Mouse (Mus musculus): Measurements from ENCODE around the gene Irf2bpl.

The Irf2bpl gene

DNA sequence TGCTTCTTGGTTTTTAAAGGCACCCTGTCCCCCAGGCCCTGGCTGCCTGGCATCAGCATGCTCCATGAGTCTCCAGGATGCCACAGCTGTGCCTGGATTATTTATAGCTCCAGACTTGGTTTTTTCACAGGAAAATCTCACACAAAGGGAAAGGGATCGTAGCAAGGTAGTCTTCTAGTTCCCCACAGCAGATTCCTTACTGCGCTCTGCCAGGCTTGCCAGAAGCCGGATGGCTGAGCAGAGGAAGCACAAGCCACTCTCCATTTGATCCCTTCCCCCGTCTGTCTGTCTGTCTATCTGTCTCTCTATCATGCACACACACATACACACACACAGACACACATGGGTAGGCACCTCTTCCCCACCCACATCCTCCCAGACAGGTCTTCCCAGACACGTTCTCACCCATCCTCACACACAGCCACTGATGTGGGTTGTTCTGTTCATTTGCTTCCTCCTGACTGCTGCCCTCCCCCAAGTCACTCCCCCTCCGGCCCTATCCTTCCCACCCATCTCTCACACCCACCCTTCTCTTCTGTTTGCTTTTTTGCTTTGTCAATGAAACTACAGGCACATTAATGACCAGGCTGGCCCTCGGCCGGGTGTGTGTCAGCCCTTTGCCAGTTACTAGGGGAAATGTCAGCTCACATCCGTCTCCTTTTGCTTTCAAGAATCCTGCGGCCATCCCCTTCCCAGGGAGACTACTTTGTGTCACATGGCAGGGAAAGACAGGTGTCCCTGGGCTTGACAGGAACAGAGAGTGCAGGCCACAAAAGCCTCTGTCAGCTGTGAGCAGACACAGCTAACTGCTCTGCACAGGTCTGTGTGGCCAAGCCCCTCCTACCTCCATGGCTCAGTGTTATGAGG lies 24.4 kb downstream of the Irf2bpl start:
- DNase-seq (ENCODE audit: low spot score) = no peak

DNA sequence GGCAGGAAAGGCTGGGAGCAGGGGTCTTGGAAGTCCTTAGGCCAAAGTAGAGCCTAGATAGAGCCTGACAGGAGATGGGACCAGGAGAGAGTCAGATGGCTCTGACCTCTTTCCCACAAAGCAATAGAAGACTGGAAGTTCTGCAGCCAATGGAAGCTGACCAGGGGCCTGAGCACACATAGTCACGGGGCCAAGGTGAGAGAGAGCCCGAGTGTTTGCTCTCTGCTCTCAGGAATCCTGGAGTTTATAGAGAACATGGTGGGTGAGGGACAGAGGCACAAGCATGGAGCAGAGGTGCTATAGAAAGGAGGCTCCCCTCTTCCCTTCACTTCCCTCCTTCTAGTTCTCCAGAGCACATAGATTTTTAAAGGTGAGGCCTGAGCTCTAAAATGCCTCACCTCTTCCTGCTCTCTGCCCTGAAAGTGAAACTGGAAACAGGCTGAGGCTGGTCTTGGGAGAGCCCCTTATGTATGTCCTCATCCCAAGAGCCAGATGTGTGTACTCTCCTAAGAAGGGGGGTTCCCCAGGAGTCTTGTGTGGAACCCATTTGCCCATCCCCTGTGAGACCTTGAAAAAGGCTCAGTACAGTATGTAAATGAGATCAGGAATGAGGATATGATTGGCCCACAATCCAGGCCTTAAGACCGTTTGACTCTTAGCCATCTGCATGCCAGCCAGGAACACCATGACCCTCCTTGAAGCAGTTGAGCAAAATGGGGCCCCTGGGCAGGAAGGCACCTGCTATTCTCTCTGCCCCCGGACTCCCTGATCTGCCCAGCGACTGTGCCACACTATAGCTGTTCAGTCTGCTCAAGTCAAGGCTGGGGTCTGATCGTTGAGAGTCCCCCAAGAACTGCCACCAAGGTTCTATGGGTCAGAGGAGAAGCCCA lies 25.4 kb downstream of the Irf2bpl start:
- DNase-seq (ENCODE audit: low spot score) = no peak

DNA sequence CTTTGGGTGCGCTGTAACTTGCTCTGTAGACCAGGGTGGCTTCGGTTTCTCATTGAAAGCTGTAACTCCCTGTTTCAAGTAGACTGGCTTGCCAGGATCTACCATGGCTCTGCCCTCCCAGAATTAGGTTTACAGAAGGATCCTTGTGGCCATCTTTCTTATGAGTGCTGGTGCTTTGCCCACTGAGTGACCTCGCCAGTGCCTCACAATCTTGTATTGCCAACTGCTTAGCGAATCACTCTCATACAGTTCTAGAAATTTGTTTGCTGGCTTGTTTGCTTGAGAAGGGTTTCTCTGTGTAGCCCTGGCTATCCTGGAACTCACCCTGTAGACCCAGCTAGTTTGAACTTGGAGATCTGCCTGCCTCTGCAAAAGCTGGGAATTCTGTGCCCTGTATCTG lies 26.1 kb downstream of the Irf2bpl start:
- no peak for DNase-seq (ENCODE audit: low spot score)

DNA sequence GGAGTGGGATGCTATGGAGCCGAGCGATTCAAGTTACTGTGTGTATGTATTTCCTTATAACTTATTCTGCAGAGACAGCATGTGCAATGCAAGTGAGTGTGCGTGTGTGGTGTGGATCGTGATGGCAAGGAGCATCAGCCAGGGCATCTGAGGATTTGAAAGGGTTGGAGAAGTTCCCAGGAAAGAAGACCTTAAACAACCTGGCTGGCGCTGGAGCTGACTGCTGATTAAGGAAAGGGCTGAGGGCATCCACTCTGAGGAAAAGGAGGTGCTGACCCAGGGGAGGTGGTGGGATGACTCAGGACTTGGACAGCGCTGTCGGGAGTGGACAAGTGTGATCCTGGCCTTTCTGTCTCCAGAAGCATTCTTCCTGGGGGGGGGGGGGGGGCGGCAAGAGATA lies 27.3 kb downstream of the Irf2bpl start:
- no peak for DNase-seq (ENCODE audit: low spot score)

DNA sequence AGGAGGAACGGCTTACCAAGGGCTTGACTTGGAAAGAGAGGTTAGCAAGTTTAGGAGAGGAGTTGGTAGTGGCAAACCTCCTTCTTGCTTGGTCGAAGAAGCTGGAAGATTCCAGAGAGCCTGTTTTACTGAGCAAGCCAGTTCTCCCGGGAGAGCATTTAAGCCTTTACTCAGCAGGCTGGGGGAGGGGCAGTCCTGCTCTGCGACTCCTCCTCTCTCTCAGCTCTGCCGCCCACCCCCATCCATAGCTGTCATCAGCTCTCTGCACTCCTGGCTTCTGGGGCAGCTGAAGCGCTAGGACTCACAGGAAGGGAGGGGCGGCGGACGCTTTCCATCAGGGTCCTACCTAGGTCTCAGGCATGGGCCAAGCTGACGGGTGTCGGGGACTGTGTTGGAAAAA lies 28.9 kb downstream of the Irf2bpl start:
- no peak for DNase-seq (ENCODE audit: low spot score)

DNA sequence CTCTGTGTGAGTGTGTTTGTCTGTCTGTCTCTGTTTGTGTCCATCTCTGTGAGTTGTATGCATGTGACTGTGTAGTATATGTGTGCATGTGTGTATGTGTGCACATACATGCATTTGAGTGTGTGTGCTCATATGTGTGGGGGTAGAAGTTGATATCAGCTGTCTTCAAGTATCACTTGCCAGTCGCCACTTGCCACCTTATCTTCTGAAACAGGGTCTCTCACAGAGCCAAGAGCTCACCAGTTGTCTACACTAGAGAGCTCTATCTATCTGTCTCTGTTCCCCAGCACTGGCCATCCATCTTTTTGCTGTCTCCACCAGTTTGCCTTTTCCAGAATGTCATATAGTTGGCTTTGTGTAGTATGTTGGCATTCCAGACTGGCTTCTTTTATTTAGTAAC lies 31.1 kb downstream of the Irf2bpl start:
- no peak for DNase-seq (ENCODE audit: low spot score)

DNA sequence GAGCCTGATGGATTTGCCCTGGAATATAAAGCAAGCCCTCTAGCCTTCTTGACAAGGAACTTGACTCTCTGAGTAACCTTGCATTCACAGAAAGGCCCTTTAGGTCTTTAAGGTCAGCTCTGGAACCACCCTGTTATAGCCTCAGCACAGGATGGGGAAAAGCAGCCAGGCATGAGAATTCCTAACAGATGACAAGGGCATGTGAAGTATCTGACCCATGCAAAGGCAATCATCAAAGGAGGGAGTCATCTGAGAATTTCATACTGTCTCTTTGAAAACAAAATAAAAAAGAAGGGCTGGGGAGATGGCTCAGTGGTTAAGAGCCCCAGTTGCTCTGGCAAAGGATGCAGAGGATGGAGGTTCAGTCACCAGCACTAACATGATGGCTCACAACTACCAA lies 33.3 kb downstream of the Irf2bpl start:
- no peak for DNase-seq (ENCODE audit: low spot score)

DNA sequence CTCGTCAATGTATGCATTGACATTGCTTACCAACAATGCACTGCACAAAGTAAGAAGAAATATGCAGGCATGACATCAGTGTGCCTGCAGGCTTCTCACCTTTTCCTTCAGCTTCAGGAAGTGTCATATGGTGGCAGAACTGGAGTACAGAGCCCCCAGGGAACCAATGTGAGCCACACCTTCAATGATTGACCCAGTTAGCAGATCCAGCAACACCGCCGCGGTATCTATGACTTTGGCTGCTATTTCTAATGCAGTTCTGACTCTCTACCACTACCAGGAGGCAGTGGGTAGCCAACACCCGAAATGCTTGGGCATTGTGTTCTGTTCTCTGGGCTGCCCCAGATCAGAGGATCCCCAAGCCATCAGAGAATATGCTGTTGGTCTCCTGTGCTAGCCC lies 33.9 kb downstream of the Irf2bpl start:
- no peak for DNase-seq (ENCODE audit: low spot score)

DNA sequence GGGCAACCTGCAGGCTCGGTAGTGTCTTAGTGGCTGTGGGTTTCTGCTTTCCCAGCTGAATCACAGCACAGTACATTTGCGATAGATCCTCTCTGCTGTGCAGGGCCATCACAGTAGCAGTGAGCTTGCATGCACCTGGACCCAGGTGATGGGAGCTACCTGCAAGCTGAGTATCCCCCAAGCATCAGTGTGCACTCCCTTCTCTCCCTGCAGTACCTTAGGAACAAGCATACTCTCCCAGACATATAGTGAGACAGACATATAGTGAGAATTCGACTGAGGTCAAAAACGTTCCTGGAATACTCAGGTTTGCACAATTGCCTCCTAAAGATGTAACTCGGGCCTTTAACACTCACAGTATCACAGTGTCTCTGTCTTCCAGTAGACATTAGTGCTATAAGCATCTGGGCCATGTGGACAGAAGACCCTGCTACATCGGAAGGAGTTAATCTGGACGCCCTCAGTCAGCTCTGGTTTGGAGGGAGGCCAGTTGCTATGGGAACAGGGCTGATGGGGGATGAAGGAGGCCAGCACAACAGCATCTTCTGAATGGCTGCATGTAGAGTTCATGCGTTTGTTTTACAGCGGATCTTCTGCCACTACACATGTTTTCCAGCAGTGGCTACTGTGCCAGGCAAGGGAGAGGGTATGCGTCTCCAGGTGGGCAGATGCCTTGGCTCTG lies 34.5 kb downstream of the Irf2bpl start:
- no peak for DNase-seq (ENCODE audit: low spot score)

DNA sequence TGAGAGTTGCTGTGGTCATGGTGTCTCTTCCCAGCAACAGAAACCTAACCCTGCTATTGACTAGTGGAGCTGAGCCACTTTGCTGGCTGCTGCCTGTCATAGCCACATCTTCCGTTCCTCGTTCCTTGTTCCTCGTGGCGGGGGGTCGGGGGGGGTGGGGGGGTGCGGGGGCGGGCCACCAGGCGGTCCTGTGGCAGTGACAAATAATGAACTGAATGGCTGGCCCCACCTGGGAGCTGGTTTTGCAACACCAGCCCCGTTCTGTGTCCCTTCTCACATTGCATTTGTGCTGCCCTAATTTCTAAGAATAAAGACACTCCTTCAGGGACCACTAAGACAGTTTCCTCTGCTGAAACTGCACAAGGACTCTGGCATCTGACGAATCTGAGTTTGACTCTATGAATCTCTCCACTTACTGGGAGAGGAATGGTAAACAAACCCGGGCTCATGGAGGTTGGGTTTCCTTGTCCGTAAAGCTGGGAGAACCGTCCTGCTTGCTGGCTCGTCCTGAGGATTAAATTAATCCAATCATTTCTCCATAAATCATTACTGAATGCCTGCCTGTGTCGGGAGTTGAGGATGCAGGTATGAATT lies 41.6 kb downstream of the Irf2bpl start:
- no peak for DNase-seq (ENCODE audit: low spot score)

DNA sequence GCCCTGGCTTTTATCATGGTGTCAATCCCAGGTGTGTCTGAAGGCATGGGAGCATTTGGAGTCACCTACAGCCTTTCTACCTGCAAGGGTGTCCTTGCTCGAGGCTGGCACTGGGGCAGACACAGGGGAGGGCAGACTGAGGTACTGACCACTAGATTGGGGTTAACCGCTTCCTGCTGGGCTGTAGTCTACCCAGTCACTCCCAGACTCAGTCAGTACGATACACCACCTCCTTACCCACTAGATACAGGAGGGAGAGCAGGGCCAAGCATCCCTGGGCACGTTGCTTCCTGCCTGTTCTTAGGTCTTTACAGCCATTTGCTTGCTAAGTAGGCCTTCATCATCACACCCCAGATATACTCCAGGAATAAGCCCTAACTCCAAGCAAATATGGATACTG lies 44.1 kb downstream of the Irf2bpl start:
- no peak for DNase-seq (ENCODE audit: low spot score)

DNA sequence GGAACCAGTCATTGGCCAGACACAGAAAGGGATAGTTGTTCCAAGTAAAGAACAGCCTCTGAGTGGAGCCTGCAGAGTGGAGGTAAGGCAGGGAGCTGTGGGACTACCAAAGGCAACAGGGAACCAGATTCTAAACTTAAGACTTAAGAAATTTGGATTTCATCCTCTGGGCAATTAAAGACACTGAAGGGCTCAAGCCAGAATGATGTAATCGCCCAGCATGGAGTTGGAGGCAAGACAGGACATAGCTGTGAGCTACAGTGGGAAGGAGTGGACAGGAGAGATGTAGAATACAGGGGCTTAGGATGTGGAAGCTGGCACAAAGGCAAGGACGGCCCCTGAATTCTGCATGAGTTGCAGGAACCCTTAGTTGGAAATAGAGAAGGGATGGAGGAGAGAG lies 46.4 kb downstream of the Irf2bpl start:
- DNase-seq (ENCODE audit: low spot score) = no peak

DNA sequence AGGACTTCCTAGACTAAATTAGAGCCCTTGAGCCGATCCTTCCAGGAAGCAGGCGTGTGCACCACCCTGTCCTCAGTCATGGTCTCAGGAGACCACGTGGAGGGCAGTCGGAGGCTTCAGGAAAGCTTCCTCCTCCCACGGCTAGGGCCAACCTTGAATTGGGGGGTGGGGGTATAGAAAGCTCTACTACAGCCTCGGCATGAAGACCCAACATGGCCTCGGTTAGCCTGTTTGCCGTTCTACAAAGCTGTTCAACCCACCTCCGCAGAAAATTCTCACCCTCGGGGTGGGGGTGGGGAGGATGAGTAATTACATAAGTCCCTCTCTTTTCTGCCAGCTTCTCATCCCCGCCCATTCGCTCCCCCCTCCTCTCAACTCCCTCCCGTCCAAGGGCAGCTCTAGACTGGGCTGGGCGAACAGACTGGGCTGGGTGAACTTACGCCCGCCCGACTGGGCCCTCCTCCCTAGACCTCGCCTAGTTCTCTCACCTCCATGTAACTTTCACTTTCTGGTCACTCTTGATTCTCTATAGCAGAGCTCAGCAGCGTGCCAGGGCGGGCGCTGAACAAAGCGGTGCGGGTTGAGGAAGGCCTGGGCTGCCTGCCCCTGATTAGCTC lies 48.1 kb downstream of the Irf2bpl start:
- DNase-seq (ENCODE audit: low spot score) = no peak

DNA sequence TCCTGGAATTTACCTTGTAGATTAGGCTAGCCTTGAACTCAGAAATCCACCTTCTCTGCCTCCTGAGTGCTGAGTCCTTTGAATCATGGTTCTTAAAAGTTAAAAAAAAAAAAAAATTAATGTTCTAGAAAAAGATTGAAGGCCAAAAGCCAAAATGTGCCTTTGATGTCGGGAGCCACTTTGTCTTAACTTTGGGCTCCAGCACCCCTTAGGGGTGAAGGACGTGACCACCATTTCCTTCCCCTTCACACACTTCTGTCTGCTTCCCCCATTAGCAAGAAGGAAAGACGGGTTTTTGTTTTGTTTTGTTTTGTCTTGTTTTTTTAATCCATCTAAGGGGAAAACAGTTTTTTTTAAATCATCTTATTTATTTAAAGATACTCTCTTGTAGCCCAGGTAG lies 48.7 kb downstream of the Irf2bpl start:
- no peak for DNase-seq (ENCODE audit: low spot score)

DNA sequence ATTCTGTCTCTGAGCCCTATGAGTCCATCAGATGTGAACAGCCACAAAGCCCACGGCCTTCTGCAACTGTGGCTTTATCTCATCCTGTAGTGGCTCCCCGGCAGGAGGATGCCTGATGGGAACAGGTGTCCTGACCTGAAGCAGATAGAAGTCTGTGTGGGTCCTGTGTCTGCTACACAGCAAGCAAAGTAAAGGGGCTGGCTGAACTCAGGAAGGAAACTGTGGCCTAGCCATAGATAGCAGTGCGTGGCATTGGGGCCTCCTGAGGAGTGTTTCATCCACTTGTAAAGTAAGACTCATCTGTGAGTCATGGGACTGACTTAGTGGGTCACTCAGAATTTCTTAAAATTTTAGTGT lies 50.2 kb downstream of the Irf2bpl start:
- no peak for DNase-seq (ENCODE audit: low spot score)

DNA sequence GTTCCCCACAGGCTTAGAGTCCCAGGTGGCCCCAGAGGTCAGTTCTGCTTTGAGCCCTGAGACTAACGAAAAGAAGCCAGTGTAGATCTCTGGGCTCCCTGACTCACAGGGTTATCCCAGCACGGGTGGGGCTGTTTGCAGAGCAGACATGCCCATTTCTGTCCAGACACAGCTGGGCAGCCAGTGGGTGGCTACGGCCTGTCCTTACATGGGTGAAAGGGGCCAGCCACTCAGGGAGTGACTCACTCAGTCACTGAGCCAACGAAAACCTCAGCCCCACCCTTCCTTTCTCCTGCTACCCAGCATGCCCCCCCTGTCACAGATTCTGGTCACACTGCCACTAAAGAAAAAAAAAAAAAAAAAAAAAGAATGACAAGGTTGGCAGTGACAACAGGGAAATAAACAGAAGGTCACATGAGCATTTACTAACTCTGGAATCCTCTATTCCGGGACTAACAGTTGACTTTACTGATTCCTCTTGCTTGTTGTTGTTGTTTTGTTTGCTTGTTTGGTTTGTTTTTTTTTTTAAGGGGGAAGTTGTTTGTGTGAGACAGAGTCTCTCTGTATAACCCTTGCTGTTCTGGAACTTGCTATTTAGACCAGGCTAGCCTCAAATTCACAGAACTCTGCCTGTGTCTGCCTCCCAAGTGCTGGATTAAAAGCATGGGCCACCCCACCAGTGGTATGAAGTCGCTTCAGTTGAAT lies 50.7 kb downstream of the Irf2bpl start:
- DNase-seq (ENCODE audit: low spot score) = no peak

DNA sequence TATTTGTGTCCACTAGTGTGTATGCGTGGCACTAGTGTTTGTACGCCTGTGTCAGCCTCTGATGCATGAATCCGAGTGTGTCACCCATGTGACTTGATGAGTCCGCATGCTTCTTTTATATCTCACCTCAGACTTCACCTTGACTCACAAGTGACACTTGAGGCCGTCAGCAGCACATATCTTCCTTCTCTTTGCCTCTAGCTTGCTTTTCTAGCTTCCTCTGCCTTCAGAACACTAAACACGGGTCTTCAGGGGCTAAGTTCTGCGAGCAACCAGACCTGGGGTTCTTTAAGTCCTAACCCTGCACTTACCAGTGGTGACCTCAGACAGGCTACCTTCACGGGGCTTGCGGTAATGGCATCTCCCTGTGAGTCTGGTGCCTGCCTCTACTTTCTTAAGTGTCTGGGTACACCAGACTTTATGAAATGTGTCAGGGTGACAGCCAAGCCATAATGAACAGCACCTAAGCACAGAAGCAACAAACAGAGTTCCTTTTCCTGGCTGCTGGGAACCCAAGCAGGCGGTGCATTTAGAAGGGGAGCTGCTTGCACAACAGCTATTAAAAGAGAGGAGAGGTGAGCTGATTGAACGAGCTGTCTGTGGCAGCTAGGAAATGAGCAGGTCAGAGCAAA lies 51.9 kb downstream of the Irf2bpl start:
- DNase-seq (ENCODE audit: low spot score) = no peak

DNA sequence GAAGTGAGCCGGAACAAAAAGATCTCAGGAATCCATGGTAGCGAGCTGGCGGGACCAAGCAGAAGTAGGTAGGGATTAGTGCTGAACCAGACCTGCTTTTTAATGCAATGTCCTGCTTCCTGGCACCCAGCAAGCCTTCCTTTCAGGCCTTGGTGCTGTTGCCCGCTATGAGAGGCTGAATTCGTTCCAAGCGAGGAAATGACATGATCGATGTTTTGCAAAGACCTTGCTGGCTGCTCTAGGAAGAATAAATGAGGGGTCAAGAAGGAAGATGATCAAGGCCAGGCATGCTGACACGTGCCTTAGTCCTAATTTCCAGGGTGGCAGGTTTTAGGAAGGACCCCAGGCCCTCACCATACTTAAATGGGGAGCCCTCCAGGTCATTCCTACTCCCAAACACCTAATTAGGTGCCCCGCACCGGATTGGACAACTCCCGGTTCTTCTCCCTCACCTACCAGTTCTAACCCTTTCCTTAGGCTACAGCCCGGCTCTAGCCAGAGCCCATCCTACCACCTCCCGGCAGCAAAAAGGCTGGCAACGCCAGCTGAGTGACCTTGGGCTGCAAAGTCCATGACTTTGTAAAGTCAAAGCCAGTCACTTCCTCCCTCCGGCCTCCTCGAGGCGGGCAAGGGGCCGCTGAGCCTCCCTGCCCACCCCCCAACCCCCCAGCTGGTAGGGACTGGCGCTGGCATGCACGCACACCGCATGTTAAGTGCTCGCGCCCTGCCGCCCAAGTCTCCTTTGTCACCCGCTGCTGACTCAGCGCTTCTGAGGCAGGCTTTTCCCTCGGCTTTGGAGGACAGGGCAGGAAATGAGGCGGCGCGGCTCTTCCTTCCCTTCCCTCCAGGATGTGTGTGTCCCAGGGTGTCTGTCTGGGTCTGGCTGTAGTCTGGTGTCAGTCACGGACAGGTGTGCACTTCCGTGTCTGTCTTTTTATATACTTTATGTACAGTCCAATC lies 52.7 kb downstream of the Irf2bpl start:
- no peak for DNase-seq (ENCODE audit: low spot score)
